In genomic region chr6:127079867-127080731, GRCm38 (mm10) we compare ENCODE assay signal across 8 mouse cellular contexts. TPM values are rescaled to one million over a fixed set of nuclear protein-coding genes. Genes with fewer than 3 reads are reported as not detected.
DNase-seq lines count a peak whose midpoint lies in the region; ATAC-seq and TF ChIP-seq lines count a peak whose summit lies in the region.

No protein-coding gene starts in this region.

- H3K9me3 ChIP-seq in kidney, embryonic 15.5 days (replicated peaks): no peaks in the 10 kb centered on the region
- no peaks in the 10 kb centered on the region for H3K9me3 ChIP-seq in limb, embryonic 15.5 days
- H3K9me3 ChIP-seq in midbrain, embryonic 15.5 days: no peaks in the 10 kb centered on the region
- H3K9me3 ChIP-seq in stomach, postnatal 0 days (ENCODE audit: control insufficient read depth, low read length): no peaks in the 10 kb centered on the region

- TF ChIP-seq EP300 in stomach, postnatal 0 days (optimal IDR thresholded peaks at IDR 0.05): no peak

- peak; percentile 82 for ATAC-seq in activated CD4-positive, CD25-positive, alpha-beta regulatory T cell, adult 4 months
- peak; percentile 84 for ATAC-seq in granulocyte monocyte progenitor cell, adult 5-6 weeks (replicated peaks; ENCODE audit: poor library complexity, severe bottlenecking)
- ATAC-seq in kidney, embryonic 15.5 days (replicated peaks; ENCODE audit: low FRiP score): peak; percentile 78
- ATAC-seq in limb, embryonic 15.5 days (ENCODE audit: insufficient number of reproducible peaks, low FRiP score, low TSS enrichment, low read depth): no peak
- peak; percentile 95 for ATAC-seq in midbrain, embryonic 15.5 days (replicated peaks)
- peak; percentile 72; the same call in 1 of the 2 replicates for ATAC-seq in stomach, postnatal 0 days (ENCODE audit: low FRiP score, low TSS enrichment)

- H3K27ac ChIP-seq in kidney, embryonic 15.5 days: no peak overlapping the region
- H3K27ac ChIP-seq in limb, embryonic 15.5 days: no peak overlapping the region
- H3K27ac ChIP-seq in midbrain, embryonic 15.5 days: peak overlapping the region; percentile 91
- no peak overlapping the region for H3K27ac ChIP-seq in stomach, postnatal 0 days (replicated peaks)

- peak; percentile 73 for TF ChIP-seq CTCF in stomach, postnatal 0 days (IDR thresholded peaks at IDR 0.05; ENCODE audit: low read depth)

- H3K9ac ChIP-seq in kidney, embryonic 15.5 days: peak overlapping the region; percentile 48
- peak overlapping the region; percentile 44 for H3K9ac ChIP-seq in limb, embryonic 15.5 days
- peak overlapping the region; percentile 70 for H3K9ac ChIP-seq in midbrain, embryonic 15.5 days
- peak overlapping the region; percentile 43; the same call in 1 of the 2 replicates for H3K9ac ChIP-seq in stomach, postnatal 0 days (ENCODE audit: low read length)

- 2% methylated on average over 59 of the region's 59 CpGs for WGBS in kidney, embryonic 15.5 days
- under 1% methylated on average over 59 of the region's 59 CpGs for WGBS in limb, embryonic 15.5 days
- 2% methylated on average over 59 of the region's 59 CpGs for WGBS in midbrain, embryonic 15.5 days
- WGBS in stomach, postnatal 0 days: 1% methylated on average over 55 of the region's 59 CpGs

- no peaks in the 10 kb centered on the region for H3K36me3 ChIP-seq in kidney, embryonic 15.5 days
- no peaks in the 10 kb centered on the region for H3K36me3 ChIP-seq in limb, embryonic 15.5 days
- no peaks in the 10 kb centered on the region for H3K36me3 ChIP-seq in midbrain, embryonic 15.5 days (replicated peaks)
- H3K36me3 ChIP-seq in stomach, postnatal 0 days (ENCODE audit: control insufficient read depth, insufficient read depth, low read length): no peaks in the 10 kb centered on the region

- DNase-seq in 3T3-L1 (ENCODE audit: low read depth, low spot score): peak; percentile 49
- DNase-seq in embryo, embryonic 10 days (ENCODE audit: low spot score): peak; percentile 86
- DNase-seq in stomach, postnatal 0 days (ENCODE audit: low spot score): peak; percentile 62

- H3K27me3 ChIP-seq in kidney, embryonic 15.5 days: peaks cover 42% of the 10 kb centered on the region
- peaks cover 17% of the 10 kb centered on the region for H3K27me3 ChIP-seq in limb, embryonic 15.5 days
- no peaks in the 10 kb centered on the region for H3K27me3 ChIP-seq in midbrain, embryonic 15.5 days (replicated peaks)
- no peaks in the 10 kb centered on the region for H3K27me3 ChIP-seq in stomach, postnatal 0 days (ENCODE audit: control insufficient read depth, insufficient read depth, low read length)

- H3K4me2 ChIP-seq in kidney, embryonic 15.5 days: peak overlapping the region; percentile 99
- peak overlapping the region; percentile 97 for H3K4me2 ChIP-seq in limb, embryonic 15.5 days
- H3K4me2 ChIP-seq in midbrain, embryonic 15.5 days: peak overlapping the region; percentile 81
- H3K4me2 ChIP-seq in stomach, postnatal 0 days (replicated peaks; ENCODE audit: low read depth): peak overlapping the region; percentile 78

- H3K4me3 ChIP-seq in kidney, embryonic 15.5 days (replicated peaks): peak overlapping the region; percentile 58
- peak overlapping the region; percentile 56 for H3K4me3 ChIP-seq in limb, embryonic 15.5 days
- H3K4me3 ChIP-seq in midbrain, embryonic 15.5 days: peak overlapping the region; percentile 60
- peak overlapping the region; percentile 51 for H3K4me3 ChIP-seq in stomach, postnatal 0 days (ENCODE audit: low read depth, low read length)

- peaks cover 9% of the 10 kb centered on the region for H3K4me1 ChIP-seq in kidney, embryonic 15.5 days
- H3K4me1 ChIP-seq in limb, embryonic 15.5 days: peaks cover 9% of the 10 kb centered on the region
- H3K4me1 ChIP-seq in midbrain, embryonic 15.5 days: peaks cover 4% of the 10 kb centered on the region; the same call in 1 of the 2 replicates
- no peaks in the 10 kb centered on the region for H3K4me1 ChIP-seq in stomach, postnatal 0 days (replicated peaks; ENCODE audit: control insufficient read depth, insufficient read depth)

RNA-seq across cellular contexts. Expression of gene Fgf23, which starts 7.4 kb away (rescaled TPM):
- polyA plus RNA-seq in activated CD4-positive, CD25-positive, alpha-beta regulatory T cell, adult 4 months (2017; shearing (Covaris generic)): not detected
- total RNA-seq in granulocyte monocyte progenitor cell, adult 5-6 weeks (2014; fragmentation: Nextera tagmentation): not detected in 2 replicates
- total RNA-seq in granulocyte monocyte progenitor cell, adult 5-6 weeks (2017): not detected in 2 replicates
- polyA plus RNA-seq in kidney, embryonic 15.5 days (2015; fragmentation: Nextera tagmentation; extraction: Ambion mirVana): not detected in 2 replicates
- 0.12 TPM in 1 of 2 replicates, not detected in the other for polyA plus RNA-seq in limb, embryonic 15.5 days (2015; fragmentation: Nextera tagmentation; extraction: Ambion mirVana)
- 0.27 and 0.33 TPM in 2 replicates for polyA plus RNA-seq in midbrain, embryonic 15.5 days (2015; fragmentation: Nextera tagmentation; extraction: Ambion mirVana)
- polyA plus RNA-seq in stomach, postnatal 0 days (2015; fragmentation: Nextera tagmentation; extraction: Ambion mirVana): not detected in 2 replicates

RNA-seq across cellular contexts. Expression of gene Tigar, which starts 29.3 kb away (rescaled TPM):
- polyA plus RNA-seq in activated CD4-positive, CD25-positive, alpha-beta regulatory T cell, adult 4 months (2017; shearing (Covaris generic)): 1 to 10 TPM; 6.7 to 8.2 TPM
- total RNA-seq in granulocyte monocyte progenitor cell, adult 5-6 weeks (2014; fragmentation: Nextera tagmentation): 10.7 and 11.6 TPM in 2 replicates
- total RNA-seq in granulocyte monocyte progenitor cell, adult 5-6 weeks (2017): 12.8 and 18.5 TPM in 2 replicates
- polyA plus RNA-seq in kidney, embryonic 15.5 days (2015; fragmentation: Nextera tagmentation; extraction: Ambion mirVana): 3.2 and 3.4 TPM in 2 replicates
- polyA plus RNA-seq in limb, embryonic 15.5 days (2015; fragmentation: Nextera tagmentation; extraction: Ambion mirVana): 2.2 and 2.6 TPM in 2 replicates
- polyA plus RNA-seq in midbrain, embryonic 15.5 days (2015; fragmentation: Nextera tagmentation; extraction: Ambion mirVana): 6.5 and 7.1 TPM in 2 replicates
- 4.1 and 5.2 TPM in 2 replicates for polyA plus RNA-seq in stomach, postnatal 0 days (2015; fragmentation: Nextera tagmentation; extraction: Ambion mirVana)
